Mouse (Mus musculus) limb, embryonic 10.5 days (tissue): ENCODE results near the gene Krt20. TPM values are rescaled to one million over a fixed set of nuclear protein-coding genes. Genes with fewer than 3 reads are reported as not detected.

ENCODE experiments used
- polyA plus RNA-seq: library from polyadenylated mRNA; unstranded; fragments of >200 nt; fragmentation: Nextera tagmentation; extraction: Ambion mirVana; gene quantifications from 2 replicates; pipeline ENCODE4 v1.2.1, GENCODE M21; 2016

Gene Krt20
- polyA plus RNA-seq, 1 experiment from 2014 or later: 0.26 TPM

Other genes with a start within 250 kb of the Krt20 start
- gene Smarce1, start 207.1 kb downstream of the Krt20 start, polyA plus RNA-seq: 352 and 394 TPM in 2 replicates
- 0.20 and 0.25 TPM in 2 replicates for gene Krt222, start 194.1 kb downstream of the Krt20 start, polyA plus RNA-seq
- 0.23 TPM in 1 of 2 replicates, not detected in the other for gene Krt24, start 152.9 kb downstream of the Krt20 start, polyA plus RNA-seq
- gene Krt25, start 115.2 kb downstream of the Krt20 start, polyA plus RNA-seq: not detected in 2 replicates
- gene Krt26, start 100.2 kb downstream of the Krt20 start, polyA plus RNA-seq: not detected in 2 replicates
- gene Krt27, start 87.0 kb downstream of the Krt20 start, polyA plus RNA-seq: not detected in 2 replicates
- 0.11 and 0.20 TPM in 2 replicates for gene Krt28, start 63.2 kb downstream of the Krt20 start, polyA plus RNA-seq
- gene Krt10, start 48.8 kb downstream of the Krt20 start, polyA plus RNA-seq: 18.7 and 20.5 TPM in 2 replicates
- gene Krt12, start 15.9 kb downstream of the Krt20 start, polyA plus RNA-seq: not detected in 2 replicates
- gene Krt23, start 55.0 kb upstream of the Krt20 start, polyA plus RNA-seq: 0.81 and 1.4 TPM in 2 replicates
- 0.16 and 0.20 TPM in 2 replicates for gene Krt39, start 83.2 kb upstream of the Krt20 start, polyA plus RNA-seq
- gene Krt40, start 105.0 kb upstream of the Krt20 start, polyA plus RNA-seq: not detected in 2 replicates
- gene Krtap3-3, start 112.7 kb upstream of the Krt20 start, polyA plus RNA-seq: not detected in 2 replicates
- gene Krtap3-2, start 118.7 kb upstream of the Krt20 start, polyA plus RNA-seq: not detected in 2 replicates
- gene Gm11939, start 121.3 kb upstream of the Krt20 start, polyA plus RNA-seq: not detected in 2 replicates
- gene Krtap3-1, start 128.5 kb upstream of the Krt20 start, polyA plus RNA-seq: not detected in 2 replicates
- not detected in 2 replicates for gene Krtap1-5, start 142.9 kb upstream of the Krt20 start, polyA plus RNA-seq
- not detected in 2 replicates for gene Krtap1-4, start 145.5 kb upstream of the Krt20 start, polyA plus RNA-seq
- gene Krtap1-3, start 153.2 kb upstream of the Krt20 start, polyA plus RNA-seq: not detected in 2 replicates
- gene Krtap9-3, start 160.0 kb upstream of the Krt20 start, polyA plus RNA-seq: not detected in 2 replicates
- gene Gm11938, start 165.2 kb upstream of the Krt20 start, polyA plus RNA-seq: not detected in 2 replicates
- gene Gm11937, start 172.0 kb upstream of the Krt20 start, polyA plus RNA-seq: not detected in 2 replicates
- not detected in 2 replicates for gene Krtap2-4, start 176.7 kb upstream of the Krt20 start, polyA plus RNA-seq
- not detected in 2 replicates for gene Gm11562, start 182.3 kb upstream of the Krt20 start, polyA plus RNA-seq
- not detected in 2 replicates for gene Krtap4-1, start 190.1 kb upstream of the Krt20 start, polyA plus RNA-seq
- gene Krtap4-2, start 196.9 kb upstream of the Krt20 start, polyA plus RNA-seq: not detected in 2 replicates
- not detected in 2 replicates for gene Krtap4-7, start 205.9 kb upstream of the Krt20 start, polyA plus RNA-seq
- gene Gm11555, start 212.1 kb upstream of the Krt20 start, polyA plus RNA-seq: not detected in 2 replicates
- gene Gm11563, start 220.8 kb upstream of the Krt20 start, polyA plus RNA-seq: not detected in 2 replicates
- gene Krtap4-6, start 227.8 kb upstream of the Krt20 start, polyA plus RNA-seq: not detected in 2 replicates